Mouse (Mus musculus) urinary bladder, postnatal 25 days (tissue): ENCODE data around the gene Gm609.
"Not testable (repeated sequence)": the region's sequence is repeated elsewhere in the genome, so short reads cannot be mapped to it uniquely, and the experiment has no call there.

Experiments
- DNase-seq: peaks from one replicate; pipeline ENCODE4 v3.0.0; 2022; ENCODE audit warnings: low spot score

Gene Gm609

GRCm38 (mm10) chr16:45492927-45493326, at the start of gene Gm609:
TSS of gene Gm609 (minus strand) at chr16:45492969.
- DNase-seq, result no peak

DNA sequence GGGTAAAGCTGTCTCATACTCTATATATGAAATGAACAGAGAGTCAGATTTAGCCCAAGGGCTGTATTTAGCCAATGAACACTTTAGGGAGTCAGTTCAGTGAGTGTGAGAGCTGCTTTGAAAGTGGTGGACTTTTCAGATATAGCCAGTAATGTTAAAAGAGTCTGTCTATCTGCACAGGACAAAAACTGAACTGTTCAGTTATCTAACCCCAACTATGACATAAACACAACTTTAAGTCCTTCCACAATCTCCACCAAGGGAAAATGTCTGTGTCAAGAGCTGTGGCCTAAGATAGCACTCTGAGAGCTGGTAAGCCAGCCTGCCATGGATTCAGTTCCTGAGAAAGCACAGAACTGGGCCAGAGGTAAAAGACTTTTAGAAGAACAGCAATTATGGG, 49.3 kb upstream of the Gm609 start:
- DNase-seq, result no peak

DNA sequence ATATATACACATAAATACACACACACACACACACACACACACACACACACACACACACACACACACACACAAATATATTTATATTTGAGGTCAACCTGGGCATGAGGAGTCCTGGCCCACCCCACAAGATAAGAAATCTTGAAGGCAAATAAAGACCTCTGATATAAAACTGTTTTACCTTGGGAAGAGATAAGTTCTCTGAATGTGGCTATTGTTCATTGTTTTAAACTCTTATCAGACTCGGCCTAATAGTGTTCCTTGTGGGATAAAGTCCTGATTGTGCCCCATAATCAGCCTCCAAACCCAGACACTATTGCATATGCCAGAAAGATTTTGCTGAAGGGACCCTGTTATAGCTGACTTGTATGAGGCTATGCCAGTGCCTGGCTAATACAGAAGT, 45.6 kb upstream of the Gm609 start:
- DNase-seq, result not testable (repeated sequence)

DNA sequence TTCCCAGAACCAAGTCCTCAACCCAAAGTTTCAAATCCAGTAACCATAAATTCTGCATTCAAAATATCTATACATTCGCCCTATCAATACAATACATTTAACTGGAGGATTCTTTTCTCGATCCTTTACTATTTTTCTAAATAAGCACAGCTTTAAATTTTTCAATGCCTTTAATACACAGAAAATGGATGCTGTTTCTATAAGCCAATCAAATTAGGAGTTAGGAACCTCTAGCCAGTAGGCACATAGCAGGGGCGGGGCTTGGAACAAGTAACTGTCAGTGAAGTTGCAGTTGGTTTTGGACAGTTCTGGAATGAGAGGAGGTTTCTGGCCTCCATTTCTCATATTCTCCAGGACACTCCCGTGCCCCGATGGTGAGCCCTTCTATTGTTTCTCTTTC, 42.2 kb upstream of the Gm609 start, which contains the start of gene Slc9c1:
Slc9c1 (plus strand) TSS at position 301 of the 400 bp plus-strand sequence.
- no peak for DNase-seq

- DNase-seq, result no peak
These were observed 39.2 kb upstream of the Gm609 start, which contains the start of gene Gm17783 for GRCm38 (mm10) chr16:45531950-45532349. TSS of gene Gm17783 (minus strand) at chr16:45532050.

- DNase-seq, result no peak
These were observed 32.8 kb upstream of the Gm609 start for GRCm38 (mm10) chr16:45525551-45525950.

DNA sequence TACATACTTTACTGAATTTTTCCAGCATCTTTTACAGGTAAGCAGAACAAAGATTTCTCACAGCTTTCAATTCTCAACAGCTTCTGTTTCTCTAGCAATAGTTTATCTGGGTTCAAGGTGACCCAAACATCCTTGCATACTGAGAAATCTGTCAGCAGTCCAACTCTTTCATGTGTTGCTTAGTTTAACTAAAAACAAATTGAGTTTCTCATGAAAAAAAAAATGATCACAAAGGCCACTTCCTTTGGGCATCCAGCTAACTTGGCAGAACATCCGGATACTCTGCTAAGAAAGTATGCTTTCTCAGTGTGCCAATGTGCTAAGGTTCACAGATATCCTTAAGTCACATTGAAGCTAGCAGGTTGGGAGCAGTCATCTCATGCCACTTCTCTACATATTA, 2.6 kb upstream of the Gm609 start:
- no peak for DNase-seq

DNA sequence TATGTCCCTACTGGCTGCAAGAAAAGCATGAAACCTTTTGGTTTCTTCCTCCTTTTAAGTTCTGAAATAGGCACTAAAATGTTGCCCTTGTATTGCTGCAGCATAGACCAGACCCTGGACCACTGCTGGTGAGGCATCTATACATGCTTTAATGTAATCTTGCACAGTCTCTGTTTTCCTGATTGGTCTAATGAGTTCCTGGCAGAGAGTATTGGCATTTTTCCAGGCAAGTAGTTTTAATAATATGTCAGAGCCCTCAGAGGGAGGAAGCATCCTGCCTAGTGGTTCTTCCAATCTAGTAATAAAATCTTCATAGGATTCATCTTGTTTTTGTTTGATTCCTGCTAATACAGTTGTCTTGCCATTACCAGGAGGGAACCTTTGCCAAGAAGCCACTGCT, 15.8 kb downstream of the Gm609 start:
- DNase-seq, result no peak

- not testable (repeated sequence) for DNase-seq
These were observed 20.9 kb downstream of the Gm609 start for GRCm38 (mm10) chr16:45471836-45472235.

GRCm38 (mm10) chr16:45454762-45455161, 38.0 kb downstream of the Gm609 start:
- DNase-seq, result no peak

- DNase-seq, result no peak
These were observed 55.5 kb downstream of the Gm609 start for GRCm38 (mm10) chr16:45437230-45437739.

GRCm38 (mm10) chr16:45435591-45435990, 57.2 kb downstream of the Gm609 start:
- no peak for DNase-seq

DNA sequence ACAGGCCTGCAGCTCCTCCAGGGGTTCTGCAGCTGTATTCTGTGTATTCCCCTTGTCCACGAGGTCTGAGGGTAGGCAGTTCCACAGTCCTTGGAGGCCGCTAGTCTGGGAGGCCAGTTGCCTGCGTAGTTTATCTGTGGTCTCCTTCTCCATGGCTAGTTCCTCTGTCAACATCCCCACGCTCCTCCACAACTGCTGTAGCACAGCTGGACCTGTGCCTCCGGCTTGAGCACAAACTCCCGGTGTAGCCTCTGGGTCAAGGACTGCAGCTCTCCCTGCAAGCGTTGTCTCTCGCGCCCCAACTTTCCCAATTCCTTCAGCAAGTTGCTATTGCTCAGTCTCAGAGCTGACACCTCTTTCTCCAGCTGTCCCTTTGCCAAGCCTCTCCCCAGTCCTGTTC, 65.1 kb downstream of the Gm609 start:
- DNase-seq, result no peak

- no peak for DNase-seq
These were observed 79.3 kb downstream of the Gm609 start for GRCm38 (mm10) chr16:45413497-45413896.

- DNase-seq, result not testable (repeated sequence)
These were observed 83.7 kb downstream of the Gm609 start for GRCm38 (mm10) chr16:45409064-45409446.

- peak; percentile 12 for DNase-seq
These were observed 84.2 kb downstream of the Gm609 start, which contains the start of gene Cd200 for GRCm38 (mm10) chr16:45408425-45409063. TSS of gene Cd200 (minus strand) at chr16:45409053.

- no peak for DNase-seq
These were observed 84.9 kb downstream of the Gm609 start for GRCm38 (mm10) chr16:45407645-45408400.

DNA sequence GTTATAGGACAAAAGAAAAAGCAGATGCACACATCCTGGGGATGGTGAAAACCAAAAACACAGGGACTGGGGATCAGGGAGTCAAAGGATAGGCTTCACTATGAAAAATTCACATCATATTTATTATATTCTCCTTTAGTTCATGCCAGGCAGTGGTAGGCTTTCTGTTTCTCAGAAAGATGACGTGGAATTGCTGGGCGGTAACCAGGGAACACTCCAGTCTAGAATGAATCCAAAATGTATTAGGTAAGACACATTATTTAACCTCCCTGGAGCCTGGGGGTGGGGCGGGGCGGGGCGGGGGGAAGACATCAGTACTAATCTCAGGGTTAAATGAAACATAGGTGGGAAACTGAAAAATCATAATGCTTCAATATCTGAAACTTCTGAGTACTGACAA, 85.7 kb downstream of the Gm609 start:
- no peak for DNase-seq

GRCm38 (mm10) chr16:45402951-45403350, 89.8 kb downstream of the Gm609 start:
- DNase-seq, result no peak

GRCm38 (mm10) chr16:45402036-45402435, 90.7 kb downstream of the Gm609 start:
- DNase-seq, result no peak

- no peak for DNase-seq
These were observed 92.7 kb downstream of the Gm609 start for GRCm38 (mm10) chr16:45399947-45400555.

- DNase-seq, result no peak
These were observed 93.4 kb downstream of the Gm609 start for GRCm38 (mm10) chr16:45399411-45399810.

- DNase-seq, result no peak
These were observed 95.3 kb downstream of the Gm609 start for GRCm38 (mm10) chr16:45397440-45397839.
